Mouse (Mus musculus) lung, embryonic 16.5 days (tissue): ENCODE results near the gene Rfxank. TPM values are rescaled to one million over a fixed set of nuclear protein-coding genes. Genes with fewer than 3 reads are reported as not detected.

ENCODE experiments used
- ATAC-seq: fragments of 200-750 bp; cut with Nextera tagmentation; 2 replicates; pipeline ENCODE4 v1.8.0; 2017; ENCODE audit warnings: low read depth, mild to moderate bottlenecking, moderate library complexity
- H3K27ac ChIP-seq: fragments of 300-500 bp; sonication (generic); 2 replicates; pipeline ENCODE4 v1.5.1; 2014; ENCODE audit warnings: mild to moderate bottlenecking, control low read depth, low read length
- H3K27me3 ChIP-seq: fragments of 300-500 bp; sonication (generic); 2 replicates; pipeline ENCODE4 v1.6.1; 2014; ENCODE audit warnings: low read depth, low read length, mixed read lengths; ENCODE audit not compliant: control insufficient read depth, insufficient read depth
- H3K36me3 ChIP-seq: fragments of 300-500 bp; sonication (generic); 2 replicates; pipeline ENCODE4 v1.6.1; 2014; ENCODE audit warnings: low read length; ENCODE audit not compliant: control insufficient read depth, insufficient read depth
- H3K4me1 ChIP-seq: fragments of 300-500 bp; sonication (generic); replicated peaks from 2 replicates; pipeline ENCODE4 v1.6.1; 2014; ENCODE audit warnings: low read length, mixed read lengths; ENCODE audit not compliant: control insufficient read depth, insufficient read depth
- H3K4me2 ChIP-seq: fragments of 300-500 bp; sonication (generic); 2 replicates; pipeline ENCODE4 v1.6.1; 2014; ENCODE audit warnings: low read depth, low read length, control low read depth
- H3K4me3 ChIP-seq: fragments of 300-500 bp; sonication (generic); 2 replicates; pipeline ENCODE4 v1.5.1; 2014; ENCODE audit warnings: mild to moderate bottlenecking, low read length, control low read depth
- H3K9ac ChIP-seq: fragments of 300-500 bp; sonication (generic); 2 replicates; pipeline ENCODE4 v1.6.1; 2014; ENCODE audit warnings: low read length, control low read depth
- H3K9me3 ChIP-seq: fragments of 300-500 bp; sonication (generic); 2 replicates; pipeline ENCODE4 v1.6.1; 2016; ENCODE audit warnings: low read length; ENCODE audit not compliant: control insufficient read depth
- WGBS: fragments of 180-500 bp; shearing (Covaris S2); extraction: QIAGEN DNeasy Blood & Tissue Kit; methylation state at CpG from one replicate; pipeline ENCODE4 v1.1.7; 2014; 5-methylcytosine and 5-hydroxymethylcytosine counted together
- microRNA-seq: library from miRNA; unstranded; fragments of <30 nt; microRNA quantifications from one replicate; pipeline ENCODE4, GENCODE M21; 2016
- polyA plus RNA-seq: library from polyadenylated mRNA; unstranded; fragments of >200 nt; fragmentation: Nextera tagmentation; extraction: Ambion mirVana; gene quantifications from 2 replicates; pipeline ENCODE4 v1.2.1, GENCODE M21; 2015

Gene Rfxank
- polyA plus RNA-seq, 1 experiment from 2014 or later: 21.1 TPM

DNA sequence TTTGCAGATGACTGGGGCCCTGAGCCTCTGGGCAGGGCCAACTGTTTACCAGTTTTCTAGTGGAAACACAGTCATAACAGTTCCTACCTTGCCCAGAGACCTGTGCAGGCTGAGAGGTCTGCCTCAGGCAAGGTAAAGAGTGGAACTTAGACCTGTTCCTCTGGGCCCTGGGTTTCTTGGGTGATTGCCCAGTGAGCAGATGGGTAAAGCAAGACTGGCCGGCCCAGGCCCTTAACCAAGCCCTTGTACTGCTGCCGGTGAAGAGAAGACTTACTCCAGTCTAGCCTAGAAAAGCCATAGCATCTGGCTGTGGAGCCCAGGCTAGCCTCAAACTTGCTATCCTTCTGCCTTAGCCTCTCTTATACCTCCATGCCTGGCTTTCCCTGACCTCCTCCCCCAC, 57.0 kb downstream of the Rfxank start:
- no peak overlapping the region for H3K9ac ChIP-seq
- peaks cover 51% of the 10 kb centered on the region for H3K27me3 ChIP-seq
- no peaks in the 10 kb centered on the region for H3K36me3 ChIP-seq
- H3K9me3 ChIP-seq: no peaks in the 10 kb centered on the region
- no peak overlapping the region for H3K4me3 ChIP-seq
- no peak overlapping the region for H3K27ac ChIP-seq
- no peak for ATAC-seq
- peaks cover 10% of the 10 kb centered on the region for H3K4me1 ChIP-seq
- no peak overlapping the region for H3K4me2 ChIP-seq
- 91% methylated on average over 2 of the region's 2 CpGs for WGBS

Small RNAs within 50 kb of the gene (microRNA-seq; reads per million reads assigned to microRNA genes)
- not detected for gene Mir7066

Other genes with a start within 250 kb of the Rfxank start
- 2.0 and 2.7 TPM in 2 replicates for gene Tssk6, start 237.0 kb downstream of the Rfxank start, polyA plus RNA-seq
- gene Ndufa13, start 236.6 kb downstream of the Rfxank start, polyA plus RNA-seq: 176 and 179 TPM in 2 replicates
- gene Yjefn3, start 236.4 kb downstream of the Rfxank start, polyA plus RNA-seq: 4.0 and 4.1 TPM in 2 replicates
- gene Gatad2a, start 142.8 kb downstream of the Rfxank start, polyA plus RNA-seq: 41.6 and 42.1 TPM in 2 replicates
- 54.0 and 55.1 TPM in 2 replicates for gene Mau2, start 96.4 kb downstream of the Rfxank start, polyA plus RNA-seq
- gene Sugp1, start 96.3 kb downstream of the Rfxank start, polyA plus RNA-seq: 43.1 and 44.1 TPM in 2 replicates
- gene Tm6sf2, start 66.2 kb downstream of the Rfxank start, polyA plus RNA-seq: 0.94 and 1.2 TPM in 2 replicates
- 0.06 TPM in 1 of 2 replicates, not detected in the other for gene Hapln4, start 55.7 kb downstream of the Rfxank start, polyA plus RNA-seq
- 0.21 and 0.59 TPM in 2 replicates for gene Ncan, start 18.3 kb downstream of the Rfxank start, polyA plus RNA-seq
- gene Nr2c2ap, start 7.8 kb downstream of the Rfxank start, polyA plus RNA-seq: 29.6 and 31.1 TPM in 2 replicates
- gene Borcs8, start 345 bp upstream of the Rfxank start, polyA plus RNA-seq: 53.0 and 56.6 TPM in 2 replicates
- gene Mef2b, start 557 bp upstream of the Rfxank start, polyA plus RNA-seq: 0.29 and 0.38 TPM in 2 replicates
- 68.8 and 69.9 TPM in 2 replicates for gene Tmem161a, start 33.2 kb upstream of the Rfxank start, polyA plus RNA-seq
- 5.1 and 5.2 TPM in 2 replicates for gene Slc25a42, start 73.2 kb upstream of the Rfxank start, polyA plus RNA-seq
- 29.9 and 30.9 TPM in 2 replicates for gene Sugp2, start 95.1 kb upstream of the Rfxank start, polyA plus RNA-seq
- 22.4 and 24.5 TPM in 2 replicates for gene Armc6, start 95.3 kb upstream of the Rfxank start, polyA plus RNA-seq
- 60.0 and 66.8 TPM in 2 replicates for gene Homer3, start 143.7 kb upstream of the Rfxank start, polyA plus RNA-seq
- 39.6 and 44.8 TPM in 2 replicates for gene Ddx49, start 163.3 kb upstream of the Rfxank start, polyA plus RNA-seq
- gene Cope, start 163.4 kb upstream of the Rfxank start, polyA plus RNA-seq: 325 and 349 TPM in 2 replicates
- 2.4 and 3.0 TPM in 2 replicates for gene Cers1, start 176.6 kb upstream of the Rfxank start, polyA plus RNA-seq
- gene Gdf1, start 190.7 kb upstream of the Rfxank start, polyA plus RNA-seq: 0.40 and 1.4 TPM in 2 replicates
- 8.7 and 10.5 TPM in 2 replicates for gene Upf1, start 214.1 kb upstream of the Rfxank start, polyA plus RNA-seq
- 0.68 and 0.75 TPM in 2 replicates for gene Comp, start 234.4 kb upstream of the Rfxank start, polyA plus RNA-seq